ENCODE assay signal across 10 mouse cellular contexts in genomic region chr2:60910820-60911219, GRCm38 (mm10). TPM values are rescaled to one million over a fixed set of nuclear protein-coding genes. Genes with fewer than 3 reads are reported as not detected.
DNase-seq lines count a peak whose midpoint lies in the region; ATAC-seq and TF ChIP-seq lines count a peak whose summit lies in the region.
"Had no signal": no experiment of that assay in that cellular context is flagged by ENCODE, and none has a peak within 500 bp of the region (broad histone marks: within the 10 kb centered on the region; RNA-seq: fewer than 3 reads in every experiment).

No protein-coding gene starts in this region.

- WGBS in heart, embryonic 11.5 days (ENCODE audit: insufficient replicate concordance), result 33% methylated on average over 6 of the region's 6 CpGs
- 17% methylated on average over 6 of the region's 6 CpGs for WGBS in macrophage (ENCODE audit: missing documents)
- WGBS in embryonic facial prominence, embryonic 10.5 days, result 85% methylated on average over 6 of the region's 6 CpGs

- ATAC-seq in heart, embryonic 11.5 days (replicated peaks; ENCODE audit: insufficient number of reproducible peaks, low FRiP score, low TSS enrichment), result peak; percentile 42

- peak overlapping the region; percentile 21; the same call in 1 of the 2 replicates for H3K4me2 ChIP-seq in heart, embryonic 11.5 days
- H3K4me2 ChIP-seq: neural tube, embryonic 13.5 days had no signal

- 0 out of 2 replicates have a peak overlapping the region, but pooled peaks have one; percentile 12 for H3K27ac ChIP-seq in heart, embryonic 11.5 days (ENCODE audit: low read depth, low read length)
- peak overlapping the region; percentile 64 for H3K27ac ChIP-seq in macrophage
- no peak overlapping the region for H3K27ac ChIP-seq in embryonic facial prominence, embryonic 10.5 days (replicated peaks)
- H3K27ac ChIP-seq: neural tube, embryonic 13.5 days had no signal

- H3K36me3 ChIP-seq in heart, embryonic 11.5 days (ENCODE audit: control insufficient read depth, insufficient read depth, low read length), result no peaks in the 10 kb centered on the region
- no peaks in the 10 kb centered on the region for H3K36me3 ChIP-seq in macrophage (ENCODE audit: inconsistent target)
- no peaks in the 10 kb centered on the region for H3K36me3 ChIP-seq in embryonic facial prominence, embryonic 10.5 days (replicated peaks)
- H3K36me3 ChIP-seq: neural tube, embryonic 13.5 days had no signal

- H3K4me1 ChIP-seq in heart, embryonic 11.5 days (ENCODE audit: control insufficient read depth, insufficient read depth, low read length), result peaks cover 48% of the 10 kb centered on the region
- peaks cover 44% of the 10 kb centered on the region for H3K4me1 ChIP-seq in embryonic facial prominence, embryonic 10.5 days

- peak; percentile 62 for DNase-seq in gastrocnemius, adult 18-20 months (ENCODE audit: low spot score)
- no peak for DNase-seq in gastrocnemius, postnatal 4 days (ENCODE audit: low spot score in 2 of 2)
- DNase-seq in brain, embryonic 14.5 days (ENCODE audit: low read depth), result peak; percentile 38
- peak; percentile 9 to 19 for DNase-seq in layer of hippocampus, adult 8-10 months (ENCODE audit: low spot score in 2 of 2)
- DNase-seq in urinary bladder, postnatal 25 days (ENCODE audit: low spot score), result no peak
- DNase-seq in embryonic facial prominence, embryonic 10.5 days (ENCODE audit: low spot score), result no peak

- H3K4me3 ChIP-seq in heart, embryonic 11.5 days (ENCODE audit: low read depth, low read length), result no peak overlapping the region
- H3K4me3 ChIP-seq in macrophage (ENCODE audit: inconsistent target), result no peak overlapping the region
- no peak overlapping the region for H3K4me3 ChIP-seq in embryonic facial prominence, embryonic 10.5 days
- H3K4me3 ChIP-seq: neural tube, embryonic 13.5 days had no signal

- no peaks in the 10 kb centered on the region for H3K9me3 ChIP-seq in heart, embryonic 11.5 days (replicated peaks; ENCODE audit: control insufficient read depth, low read length)
- H3K9me3 ChIP-seq in embryonic facial prominence, embryonic 10.5 days, result no peaks in the 10 kb centered on the region
- H3K9me3 ChIP-seq: neural tube, embryonic 13.5 days had no signal

- no peaks in the 10 kb centered on the region for H3K27me3 ChIP-seq in heart, embryonic 11.5 days (ENCODE audit: control insufficient read depth, insufficient read depth, low read length)
- no peaks in the 10 kb centered on the region for H3K27me3 ChIP-seq in embryonic facial prominence, embryonic 10.5 days (replicated peaks; ENCODE audit: low read depth, poor library complexity, severe bottlenecking)
- H3K27me3 ChIP-seq: CH12.LX; neural tube, embryonic 13.5 days had no signal

- no peak for TF ChIP-seq POLR2A in brain, embryonic 14.5 days (IDR thresholded peaks at IDR 0.05; ENCODE audit: borderline replicate concordance, extremely low read depth, insufficient read depth, insufficient read length, poor library complexity, severe bottlenecking)

- TF ChIP-seq CTCF in brain, embryonic 14.5 days (IDR thresholded peaks at IDR 0.05; ENCODE audit: borderline replicate concordance, extremely low read depth, insufficient read depth, insufficient read length), result no peak

- H3K79me2 ChIP-seq in macrophage (ENCODE audit: inconsistent target), result no peaks in the 10 kb centered on the region

- H3K9ac ChIP-seq in heart, embryonic 11.5 days (ENCODE audit: low read depth, low read length), result no peak overlapping the region
- H3K9ac ChIP-seq: neural tube, embryonic 13.5 days had no signal

RNA-seq across cellular contexts. Expression of gene Rbms1, which starts 52.2 kb away (rescaled TPM):
- 10 to 100 TPM; 20.0 to 24.0 TPM for total RNA-seq in gastrocnemius, adult 18-20 months (2021)
- 10 to 100 TPM; 69.9 to 75.5 TPM for total RNA-seq in gastrocnemius, postnatal 4 days (2021)
- 28.0 and 45.5 TPM in 2 replicates for polyA plus RNA-seq in brain, embryonic 14.5 days (2012; rRNA removed)
- 101 and 121 TPM in 2 replicates for polyA plus RNA-seq in heart, embryonic 11.5 days (2014; fragmentation: Nextera tagmentation; extraction: Ambion mirVana)
- 10 to 100 TPM; 12.5 to 16.6 (median 13.3) TPM for total RNA-seq in layer of hippocampus, adult 8-10 months (2022)
- 100 to 1,000 TPM; 143 to 390 (median 200) TPM for total RNA-seq in macrophage (2018; cell fraction: chromatin; rRNA removed)
- 100 to 1,000 TPM; 101 to 220 (median 132) TPM for total RNA-seq in macrophage (2018; cell fraction: cytosol; rRNA removed)
- 100 to 1,000 TPM; 161 to 450 (median 222) TPM for total RNA-seq in macrophage (2018; cell fraction: nucleus; rRNA removed)
- 83.2 to 170 TPM (median 149 TPM) in 3 replicates for polyA plus RNA-seq in macrophage (2018)
- polyA plus RNA-seq in embryonic facial prominence, embryonic 10.5 days (2016; fragmentation: Nextera tagmentation; extraction: Ambion mirVana), result 103 and 106 TPM in 2 replicates

Comparison
In these comparisons a context has a peak if more than half of its experiments do, and no peak if none do; other contexts are left out.
1. DNase-seq: peak in gastrocnemius, adult 18-20 months (single experiment), brain, embryonic 14.5 days (single experiment) and layer of hippocampus, adult 8-10 months (2 of 2); none in gastrocnemius, postnatal 4 days (0 of 2), urinary bladder, postnatal 25 days (single experiment) and embryonic facial prominence, embryonic 10.5 days (single experiment).